Mouse (Mus musculus) frontal cortex, postnatal 10 days (tissue): ENCODE measurements around the gene Soga1.
A peak's percentile ranks its signal among the peaks of the same experiment; 100 is the strongest.

Source experiments
- DNase-seq, 2 experiments: peaks; one replicate each; pipeline ENCODE4 v3.0.0; 2022; ENCODE audit warnings: low spot score in 2 of 2, mixed read lengths in 1 of 2

Soga1 gene

DNA sequence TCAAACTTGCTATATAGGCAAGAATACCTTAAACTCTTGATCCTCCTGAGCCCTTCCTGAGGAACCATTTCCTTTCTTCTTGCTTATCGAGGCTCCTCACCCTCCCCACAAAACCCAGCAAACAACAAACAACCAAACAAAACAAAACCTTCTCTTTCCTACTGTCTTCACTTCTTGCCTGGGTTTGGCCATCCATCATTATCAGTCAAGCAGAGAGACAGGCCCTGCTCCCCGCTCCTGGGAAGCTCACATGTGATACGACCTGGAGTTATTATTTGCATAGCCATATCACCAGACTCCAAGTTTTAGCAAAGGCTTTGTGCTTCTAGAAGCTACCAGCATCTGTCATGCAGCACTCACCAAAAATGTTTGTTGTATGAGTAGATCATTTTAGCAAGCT, 91.7 kb downstream of the Soga1 start:
- no peak for DNase-seq

DNA sequence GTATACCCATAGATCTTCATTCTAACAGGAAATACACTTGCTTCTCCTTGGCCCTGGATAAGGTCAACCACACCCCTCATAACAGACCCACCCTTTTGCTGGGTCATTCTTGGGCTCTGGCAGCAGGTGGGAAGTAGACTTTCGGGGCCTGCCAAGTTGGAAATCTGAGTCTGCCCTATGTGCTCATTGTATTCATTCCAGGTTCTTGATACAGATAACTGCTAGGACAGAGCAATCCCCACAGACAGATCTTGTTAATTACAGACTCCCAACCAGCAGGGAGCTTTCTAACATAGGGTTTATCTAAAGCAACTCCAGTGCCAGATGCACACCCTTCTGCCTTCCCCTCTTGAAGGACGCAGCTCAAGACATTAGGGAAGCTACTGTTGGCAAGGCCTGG, 96.2 kb downstream of the Soga1 start:
- no peak for DNase-seq

DNA sequence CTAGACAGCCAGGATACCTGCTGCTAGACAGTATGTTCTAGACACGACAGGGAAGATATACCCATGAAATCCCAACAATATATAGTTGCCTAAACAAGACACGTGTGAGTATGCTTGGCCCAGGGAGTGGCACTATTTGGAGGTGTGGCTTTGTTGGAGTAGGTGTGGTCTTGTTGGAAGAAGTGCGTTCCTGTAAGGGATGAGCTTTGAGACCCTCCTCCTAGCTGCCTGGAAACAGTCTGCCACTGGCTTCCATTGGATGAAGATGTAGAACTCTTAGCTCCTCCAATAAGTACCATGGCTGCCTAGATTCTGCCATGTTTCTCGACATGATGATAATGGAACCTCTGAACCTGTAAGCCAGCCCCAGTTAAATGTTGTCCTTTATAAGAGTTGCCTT, 97.8 kb downstream of the Soga1 start:
- DNase-seq, result no peak

DNA sequence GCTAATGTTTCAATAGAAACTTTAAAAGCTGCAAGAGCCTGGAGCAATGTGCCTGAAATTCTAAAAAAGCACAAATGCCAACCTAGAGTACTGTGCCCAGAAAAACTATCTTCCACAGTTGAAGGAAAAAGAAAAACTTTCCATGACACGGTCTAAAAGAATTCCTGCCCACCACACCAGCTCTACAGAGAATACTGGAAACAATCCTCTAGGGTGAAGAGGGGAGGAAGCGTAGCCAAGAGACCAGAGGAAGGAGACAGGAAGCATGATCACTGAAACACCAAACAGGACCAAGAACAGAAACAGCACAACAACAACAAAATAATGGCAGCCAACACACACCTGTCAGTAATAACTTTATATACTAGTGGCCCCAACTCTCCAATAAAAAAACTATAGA, 99.0 kb downstream of the Soga1 start:
- DNase-seq, result no peak

DNA sequence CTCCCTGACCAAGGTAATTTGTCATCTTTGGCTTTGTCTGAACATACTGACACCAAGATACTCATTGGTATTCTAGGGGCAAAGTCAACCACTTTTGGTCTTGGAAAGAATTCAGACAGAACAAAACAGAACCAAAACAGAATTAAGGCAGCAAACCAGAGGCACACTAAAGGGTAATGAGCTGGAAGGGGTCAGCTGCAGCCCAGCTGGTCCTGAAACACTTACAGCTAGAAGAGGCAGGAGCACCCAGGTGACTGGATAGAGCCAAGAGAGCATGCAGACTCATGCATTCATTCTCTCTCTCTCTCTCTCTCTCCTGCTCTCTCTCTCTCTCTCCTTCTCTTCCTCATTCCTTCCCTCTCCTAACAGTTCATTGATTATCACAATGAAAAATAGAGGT, 102.3 kb downstream of the Soga1 start:
- no peak for DNase-seq

DNA sequence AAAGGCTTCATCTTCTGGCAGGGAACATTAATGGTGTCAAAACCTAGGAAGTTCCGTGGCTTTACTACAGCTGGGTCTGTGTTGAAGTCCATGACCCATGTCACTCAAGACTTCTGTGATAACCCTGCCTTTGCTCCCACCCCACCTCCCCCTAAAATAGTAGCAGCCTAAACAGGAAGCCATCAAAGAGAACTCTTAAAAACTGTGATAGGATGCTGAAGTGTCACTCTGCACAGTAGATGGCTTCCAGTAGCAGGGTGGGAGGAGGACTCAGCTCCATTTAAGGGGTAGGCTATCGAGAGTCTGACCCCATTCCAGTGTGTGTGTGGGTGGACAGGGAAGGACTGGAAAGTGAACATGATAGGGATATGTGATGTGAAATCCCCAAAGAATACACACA, 104.1 kb downstream of the Soga1 start:
- no peak for DNase-seq

DNA sequence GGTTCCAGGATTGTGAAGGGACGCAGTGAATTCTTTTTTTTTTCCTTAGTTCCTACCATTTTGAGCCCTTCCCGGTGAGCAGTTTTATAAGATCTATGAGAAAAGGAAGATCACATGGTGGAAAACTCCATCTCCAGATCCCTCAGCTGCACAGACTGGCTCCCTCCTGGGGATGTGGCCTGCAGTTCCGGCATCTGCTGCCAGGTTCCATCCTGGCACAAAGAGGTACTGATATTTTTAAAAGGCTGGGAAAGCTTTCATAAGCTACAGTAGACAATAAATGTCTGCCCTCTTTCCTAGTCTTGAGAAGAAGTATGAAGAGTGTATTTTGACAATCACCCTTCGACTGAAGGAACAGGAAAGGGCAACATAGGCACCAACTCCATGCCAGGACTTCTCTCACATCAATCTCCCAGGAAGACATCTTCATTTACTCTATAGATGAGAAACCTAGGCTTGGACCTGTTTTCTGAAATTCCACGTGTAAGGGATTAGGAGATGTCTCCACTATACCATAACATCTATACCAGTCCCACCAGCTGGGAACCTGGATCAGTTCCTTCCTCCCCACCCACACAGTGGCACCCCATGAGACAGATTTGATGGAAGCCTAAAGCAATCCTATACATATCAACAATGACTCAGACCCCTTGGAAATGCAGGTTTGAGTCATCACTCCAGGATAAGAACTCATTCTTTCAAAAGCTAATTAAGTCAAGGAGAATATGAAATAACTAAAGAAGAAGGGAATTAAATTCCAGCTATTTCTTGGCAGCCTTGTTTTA, 105.5 kb downstream of the Soga1 start:
- peak in 1 of 2 experiments; percentile 62 for DNase-seq

DNA sequence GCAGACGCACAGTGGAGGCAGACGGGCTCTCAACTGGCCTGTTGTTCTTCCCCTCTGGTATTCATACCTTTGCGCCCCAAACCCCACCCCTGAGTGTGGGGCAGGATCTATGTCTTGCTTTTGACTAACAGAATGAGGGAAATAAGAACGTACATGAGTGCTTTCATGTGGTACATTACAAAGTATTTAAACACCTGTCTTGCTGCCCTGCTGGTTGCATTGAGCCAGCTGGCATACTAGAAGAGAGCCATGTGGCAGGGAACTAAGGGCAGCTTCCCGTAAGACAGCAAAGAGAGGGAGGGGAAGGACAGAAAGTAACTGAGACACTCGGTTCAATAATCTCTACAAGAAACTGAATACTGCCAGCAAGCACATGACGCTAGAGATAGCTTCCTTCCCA, 108.8 kb downstream of the Soga1 start:
- no peak for DNase-seq

DNA sequence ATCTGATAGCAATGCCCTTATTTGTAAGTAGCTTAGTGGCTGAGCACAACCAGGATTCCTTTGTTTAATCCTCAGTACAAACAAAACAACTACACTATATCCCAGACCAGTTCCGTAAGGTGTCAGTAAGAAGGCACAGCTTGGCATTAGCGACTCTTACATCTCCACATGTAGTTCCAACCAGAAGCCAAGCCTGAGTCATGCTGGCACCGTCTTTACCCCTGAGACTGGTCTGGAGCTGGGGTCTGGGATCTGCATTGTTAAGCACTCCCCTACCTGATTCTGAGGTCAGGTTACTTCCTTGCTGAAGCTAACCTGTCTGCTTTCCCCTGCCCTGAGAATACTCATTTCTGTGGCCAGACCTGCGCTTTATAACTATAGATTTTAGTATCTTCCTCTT, 110.6 kb downstream of the Soga1 start:
- DNase-seq, result no peak

DNA sequence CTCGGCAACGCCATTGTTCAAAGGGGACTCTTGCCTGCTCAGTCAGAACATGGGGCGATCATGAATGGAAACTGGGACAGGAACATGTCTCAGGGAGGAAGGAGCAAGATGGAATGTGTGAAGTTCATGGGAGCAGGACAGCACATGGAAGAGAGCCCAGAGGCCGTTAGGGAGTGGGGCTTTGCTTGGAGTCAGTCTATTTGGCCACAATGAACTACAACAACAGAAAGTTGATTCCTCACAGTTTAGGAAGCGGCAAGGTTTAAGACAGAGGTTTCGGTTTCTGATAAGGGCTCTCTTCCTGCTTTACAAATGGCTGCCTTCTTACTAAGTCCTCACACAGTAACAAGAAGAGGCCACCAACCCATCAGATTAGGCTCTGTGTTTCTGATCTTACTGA, 111.7 kb downstream of the Soga1 start:
- no peak for DNase-seq
